Mouse (Mus musculus) liver, embryonic 16.5 days (tissue): ENCODE measurements around the gene Hist1h3e. TPM values are rescaled to one million over a fixed set of nuclear protein-coding genes. Genes with fewer than 3 reads are reported as not detected.
"Not testable (repeated sequence)": the region's sequence is repeated elsewhere in the genome, so short reads cannot be mapped to it uniquely, and the experiment has no call there.

ENCODE experiments used
- ATAC-seq: fragments of 200-750 bp; cut with Nextera tagmentation; 2 replicates; pipeline ENCODE4 v1.8.0; 2017; ENCODE audit warnings: low read depth, mild to moderate bottlenecking, moderate number of reproducible peaks, moderate library complexity
- H3K27ac ChIP-seq: fragments of 300-500 bp; sonication (generic); 2 replicates; pipeline ENCODE4 v1.5.1; 2014; ENCODE audit warnings: mild to moderate bottlenecking, low read length
- H3K27me3 ChIP-seq: fragments of 300-500 bp; sonication (generic); 2 replicates; pipeline ENCODE4 v1.6.1; 2014; ENCODE audit warnings: low read depth, low read length, mixed read lengths; ENCODE audit not compliant: control insufficient read depth, insufficient read depth
- H3K36me3 ChIP-seq: fragments of 300-500 bp; sonication (generic); 2 replicates; pipeline ENCODE4 v1.6.1; 2014; ENCODE audit warnings: mild to moderate bottlenecking; ENCODE audit not compliant: control insufficient read depth, insufficient read depth
- H3K4me1 ChIP-seq: fragments of 300-500 bp; sonication (generic); 2 replicates; pipeline ENCODE4 v1.6.1; 2014; ENCODE audit warnings: low read depth, low read length, mixed read lengths; ENCODE audit not compliant: control insufficient read depth
- H3K4me2 ChIP-seq: fragments of 300-500 bp; sonication (generic); 2 replicates; pipeline ENCODE4 v1.6.1; 2014; ENCODE audit warnings: low read depth, low read length, mixed read lengths
- H3K4me3 ChIP-seq: fragments of 300-500 bp; sonication (generic); 2 replicates; pipeline ENCODE4 v1.5.1; 2014; ENCODE audit warnings: low read depth, mild to moderate bottlenecking, low read length
- H3K9ac ChIP-seq: fragments of 300-500 bp; sonication (generic); 2 replicates; pipeline ENCODE4 v1.6.1; 2014; ENCODE audit warnings: low read depth, low read length
- H3K9me3 ChIP-seq: fragments of 300-500 bp; sonication (generic); replicated peaks from 2 replicates; pipeline ENCODE4 v1.6.1; 2016; ENCODE audit warnings: low read length; ENCODE audit not compliant: control insufficient read depth
- WGBS: fragments of 180-500 bp; shearing (Covaris S2); extraction: QIAGEN DNeasy Blood & Tissue Kit; methylation state at CpG from one replicate; pipeline ENCODE4 v1.1.7; 2014; ENCODE audit not compliant: insufficient replicate concordance; 5-methylcytosine and 5-hydroxymethylcytosine counted together
- polyA plus RNA-seq: library from polyadenylated mRNA; unstranded; fragments of >200 nt; fragmentation: Nextera tagmentation; extraction: Ambion mirVana; gene quantifications from 2 replicates; pipeline ENCODE4 v1.2.1, GENCODE M21; 2015

The Hist1h3e gene
- polyA plus RNA-seq, 1 experiment from 2014 or later = 4.2 TPM

- peak overlapping the region; percentile 60 for H3K4me3 ChIP-seq
- WGBS = 0% methylated on average over 14 of the region's 14 CpGs
- H3K4me2 ChIP-seq = peak overlapping the region; percentile 44
- not testable (repeated sequence) for H3K36me3 ChIP-seq, H3K9me3 ChIP-seq, H3K4me1 ChIP-seq, H3K27me3 ChIP-seq
- H3K27ac ChIP-seq = peak overlapping the region; percentile 99
- peak; percentile 2; the same call in 1 of the 2 replicates for ATAC-seq
- peak overlapping the region; percentile 47 for H3K9ac ChIP-seq
Observed at GRCm38 (mm10) chr13:23544787-23545120, 17.4 kb downstream of the Hist1h3e start.

DNA sequence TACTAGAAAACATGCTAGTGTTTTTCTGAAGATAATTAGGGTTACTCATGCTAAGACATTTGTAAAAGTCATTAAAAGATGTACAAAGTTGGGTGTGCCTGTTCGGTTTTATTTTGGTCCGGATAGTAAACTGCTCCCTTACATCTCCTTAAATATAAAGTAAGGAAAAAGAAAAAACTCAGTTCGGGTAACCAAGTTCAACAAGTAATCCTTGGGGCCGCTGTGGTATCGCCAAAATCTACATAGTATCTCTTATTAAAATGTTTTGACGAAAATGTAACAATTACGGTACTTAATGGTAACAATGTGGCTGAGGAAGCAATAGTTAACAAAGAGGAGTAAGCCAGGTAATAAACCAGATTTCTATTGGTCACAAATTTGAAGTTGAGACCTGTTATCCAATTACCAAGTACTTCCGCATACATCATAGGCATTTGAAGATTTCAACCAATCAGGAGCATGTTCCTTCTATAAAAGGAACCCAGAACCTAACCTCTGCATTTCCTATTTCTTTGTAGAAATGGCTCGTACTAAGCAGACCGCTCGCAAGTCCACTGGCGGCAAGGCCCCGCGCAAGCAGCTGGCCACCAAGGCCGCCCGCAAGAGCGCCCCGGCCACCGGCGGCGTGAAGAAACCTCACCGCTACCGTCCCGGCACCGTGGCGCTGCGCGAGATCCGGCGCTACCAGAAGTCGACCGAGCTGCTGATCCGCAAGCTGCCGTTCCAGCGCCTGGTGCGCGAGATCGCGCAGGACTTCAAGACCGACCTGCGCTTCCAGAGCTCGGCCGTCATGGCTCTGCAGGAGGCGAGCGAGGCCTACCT, 18.0 kb downstream of the Hist1h3e start, which contains the start of gene Hist1h3f:
Hist1h3f (plus strand) TSS at position 88 of the 822 bp plus-strand sequence.
- peaks cover 7% of the 10 kb centered on the region for H3K4me1 ChIP-seq
- H3K27ac ChIP-seq = peak within 1 kb of the TSS; percentile 99
- H3K4me3 ChIP-seq = peak within 1 kb of the TSS; percentile 67
- H3K4me2 ChIP-seq = peak within 1 kb of the TSS; percentile 92
- H3K27me3 ChIP-seq = no peaks in the 10 kb centered on the region
- H3K9me3 ChIP-seq = no peaks in the 10 kb centered on the region
- H3K36me3 ChIP-seq = no peaks in the 10 kb centered on the region
- peak within 1 kb of the TSS; percentile 81 for H3K9ac ChIP-seq
- peak; percentile 78 for ATAC-seq
- 0% methylated on average over 23 of the region's 45 CpGs for WGBS

DNA sequence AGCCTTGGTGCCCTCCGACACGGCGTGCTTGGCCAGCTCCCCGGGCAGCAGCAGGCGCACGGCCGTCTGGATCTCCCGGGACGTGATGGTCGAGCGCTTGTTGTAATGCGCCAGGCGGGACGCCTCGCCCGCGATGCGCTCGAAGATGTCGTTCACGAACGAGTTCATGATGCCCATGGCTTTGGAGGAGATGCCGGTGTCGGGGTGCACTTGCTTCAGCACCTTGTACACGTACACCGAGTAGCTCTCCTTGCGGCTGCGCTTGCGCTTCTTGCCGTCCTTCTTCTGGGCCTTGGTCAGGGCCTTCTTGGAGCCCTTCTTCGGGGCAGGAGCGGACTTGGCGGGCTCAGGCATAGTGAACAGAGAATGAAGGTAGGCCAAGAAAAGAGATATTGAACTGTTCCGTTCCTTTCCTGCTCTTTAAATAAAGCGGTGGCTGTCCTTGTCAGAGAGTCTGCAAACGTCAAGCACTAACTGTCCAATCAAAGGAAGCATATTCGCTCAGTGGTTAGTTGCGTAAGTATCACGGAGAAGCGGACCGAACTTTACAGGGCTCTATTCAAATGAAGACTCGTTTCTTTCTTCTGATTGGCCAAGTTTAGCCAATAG, 19.1 kb downstream of the Hist1h3e start, which contains the start of gene Hist1h2bh:
Hist1h2bh (minus strand) TSS at position 394 of the 609 bp plus-strand sequence.
- 0% methylated on average over 34 of the region's 42 CpGs for WGBS
- not testable (repeated sequence) for H3K4me1 ChIP-seq, H3K27me3 ChIP-seq, H3K36me3 ChIP-seq, H3K9me3 ChIP-seq
- peak within 1 kb of the TSS; percentile 81 for H3K9ac ChIP-seq
- peak within 1 kb of the TSS; percentile 67 for H3K4me3 ChIP-seq
- H3K27ac ChIP-seq = peak within 1 kb of the TSS; percentile 99
- H3K4me2 ChIP-seq = peak within 1 kb of the TSS; percentile 92
- ATAC-seq = peak; percentile 88

GRCm38 (mm10) chr13:23542225-23542980, 19.8 kb downstream of the Hist1h3e start:
- Histone ChIP-seq H3K4me2 (peak overlapping the region; percentile 58), H3K4me3 (peak overlapping the region; percentile 67), H3K9ac (peak overlapping the region; percentile 81), H3K27ac (peak overlapping the region; percentile 96), H3K4me1 (peaks cover 12% of the 10 kb centered on the region)
- not testable (repeated sequence) for H3K27me3 ChIP-seq, ATAC-seq, H3K36me3 ChIP-seq, H3K9me3 ChIP-seq
- 7% methylated on average over 3 of the region's 3 CpGs for WGBS

DNA sequence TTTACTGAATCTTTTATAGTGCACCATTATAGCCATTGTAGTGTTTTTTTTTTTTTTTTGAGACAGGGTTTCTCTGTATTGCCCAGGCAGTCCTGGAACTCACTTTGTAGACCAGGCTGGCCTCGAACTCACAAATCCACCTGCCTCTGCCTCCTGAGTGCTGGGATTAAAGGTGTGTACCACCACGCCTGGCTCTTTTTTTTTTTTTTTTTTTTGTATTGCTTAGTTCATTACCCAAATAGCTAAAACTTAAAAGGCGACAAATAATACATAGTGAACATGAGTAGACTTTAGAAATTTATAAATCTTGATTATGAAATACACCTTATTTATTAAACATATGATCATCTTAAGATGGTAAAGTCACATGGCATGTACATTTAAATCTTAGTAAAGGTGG, 20.7 kb downstream of the Hist1h3e start:
- WGBS = 59% methylated on average over 3 of the region's 3 CpGs
- peak overlapping the region; percentile 53 for H3K4me2 ChIP-seq
- H3K4me1 ChIP-seq = peaks cover 19% of the 10 kb centered on the region
- no peaks in the 10 kb centered on the region for H3K27me3 ChIP-seq
- H3K36me3 ChIP-seq = no peaks in the 10 kb centered on the region
- H3K9me3 ChIP-seq = no peaks in the 10 kb centered on the region
- H3K4me3 ChIP-seq = peak overlapping the region; percentile 33
- peak overlapping the region; percentile 41; the same call in 1 of the 2 replicates for H3K9ac ChIP-seq
- ATAC-seq = no peak
- no peak overlapping the region for H3K27ac ChIP-seq

- peaks cover 20% of the 10 kb centered on the region for H3K4me1 ChIP-seq
- not testable (repeated sequence) for H3K27ac ChIP-seq, H3K9ac ChIP-seq, H3K27me3 ChIP-seq, H3K4me3 ChIP-seq, H3K4me2 ChIP-seq, H3K36me3 ChIP-seq, H3K9me3 ChIP-seq, ATAC-seq
- 80% methylated on average over 1 of the region's 1 CpGs for WGBS
Observed at GRCm38 (mm10) chr13:23539821-23540220, 22.3 kb downstream of the Hist1h3e start.

DNA sequence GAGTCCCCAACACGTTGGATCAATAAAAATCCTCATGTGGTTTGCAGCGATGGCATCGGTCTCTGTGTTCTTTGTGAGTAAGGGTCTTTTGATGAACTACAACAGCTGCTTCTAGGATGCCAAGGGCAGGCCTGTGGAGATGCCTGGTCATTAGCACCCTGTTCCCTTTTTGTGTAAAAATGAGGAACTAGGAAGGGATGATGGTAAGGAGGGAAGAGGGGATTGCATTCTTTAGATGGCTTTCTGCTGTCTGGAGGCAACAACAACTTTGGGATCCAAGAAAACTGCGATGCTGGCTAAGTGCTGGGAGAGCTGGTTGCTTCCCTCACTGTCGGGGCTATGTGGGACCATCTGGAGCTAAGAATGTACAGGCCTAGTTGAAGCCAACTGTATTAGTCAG, 23.9 kb downstream of the Hist1h3e start:
- H3K9me3 ChIP-seq = no peaks in the 10 kb centered on the region
- H3K9ac ChIP-seq = peak overlapping the region; percentile 74; the same call in 1 of the 2 replicates
- H3K27ac ChIP-seq = peak overlapping the region; percentile 57
- no peaks in the 10 kb centered on the region for H3K27me3 ChIP-seq
- H3K4me3 ChIP-seq = peak overlapping the region; percentile 50; the same call in 1 of the 2 replicates
- ATAC-seq = no peak
- WGBS = 70% methylated on average over 5 of the region's 5 CpGs
- H3K4me1 ChIP-seq = peaks cover 20% of the 10 kb centered on the region
- H3K4me2 ChIP-seq = peak overlapping the region; percentile 64; the same call in 1 of the 2 replicates
- H3K36me3 ChIP-seq = no peaks in the 10 kb centered on the region

DNA sequence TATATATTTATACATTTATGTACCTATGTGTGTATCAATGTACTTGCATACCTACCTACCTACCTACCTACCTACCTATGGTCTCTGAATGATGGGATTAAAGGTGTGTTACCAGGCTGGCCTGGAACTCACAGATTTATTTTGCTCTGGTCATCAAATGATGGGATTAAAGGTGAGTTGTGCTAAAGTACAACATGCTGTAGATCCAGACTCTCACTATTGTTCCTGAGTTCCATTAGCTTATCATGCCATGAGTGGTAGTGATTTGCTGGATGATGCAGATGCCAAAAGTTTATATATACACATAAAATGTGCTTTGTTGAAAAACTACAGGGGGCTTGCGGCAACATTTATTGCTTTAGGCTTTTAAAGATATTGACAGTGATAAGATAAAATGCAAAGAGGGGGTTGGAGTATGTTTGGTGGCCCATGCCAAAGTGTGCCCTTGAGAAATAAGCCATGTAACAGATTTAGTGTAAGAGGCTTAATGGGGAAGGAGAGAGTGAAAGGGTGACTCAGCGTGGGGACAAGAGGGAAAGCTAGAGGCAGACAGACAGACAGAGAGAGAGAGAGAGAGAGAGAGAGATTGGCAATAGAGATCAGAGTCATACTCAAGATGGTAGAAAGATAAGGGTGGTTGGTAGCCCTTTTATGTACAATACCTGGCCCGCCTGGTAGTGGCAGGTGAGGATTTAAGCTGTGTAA, 25.0 kb downstream of the Hist1h3e start:
- peak overlapping the region; percentile 74 for H3K9ac ChIP-seq
- no peak for ATAC-seq
- no peaks in the 10 kb centered on the region for H3K27me3 ChIP-seq
- peaks cover 28% of the 10 kb centered on the region for H3K4me1 ChIP-seq
- peak overlapping the region; percentile 50 for H3K4me3 ChIP-seq
- WGBS = 66% methylated on average over 3 of the region's 3 CpGs
- H3K9me3 ChIP-seq = no peaks in the 10 kb centered on the region
- H3K36me3 ChIP-seq = no peaks in the 10 kb centered on the region
- peak overlapping the region; percentile 57 for H3K27ac ChIP-seq
- H3K4me2 ChIP-seq = peak overlapping the region; percentile 64
